Mouse (Mus musculus) embryonic facial prominence, embryonic 13.5 days (tissue): ENCODE results near the gene 9030612E09Rik. TPM values are rescaled to one million over a fixed set of nuclear protein-coding genes. Genes with fewer than 3 reads are reported as not detected.

ENCODE experiments used
- ATAC-seq: fragments of 200-750 bp; cut with Nextera tagmentation; 2 replicates; pipeline ENCODE4 v1.8.0; 2017; ENCODE audit warnings: low read depth; ENCODE audit not compliant: insufficient number of reproducible peaks, insufficient read depth, low FRiP score, low TSS enrichment
- H3K27ac ChIP-seq: fragments of 300-500 bp; sonication (generic); 2 replicates; pipeline ENCODE4 v1.5.1; 2015; ENCODE audit warnings: moderate library complexity, mild to moderate bottlenecking, inconsistent platforms
- H3K27me3 ChIP-seq: fragments of 300-500 bp; sonication (generic); 2 replicates; pipeline ENCODE4 v1.6.1; 2015; ENCODE audit warnings: mild to moderate bottlenecking, inconsistent platforms
- H3K36me3 ChIP-seq: fragments of 300-500 bp; sonication (generic); 2 replicates; pipeline ENCODE4 v1.6.1; 2015; ENCODE audit warnings: mild to moderate bottlenecking, inconsistent platforms
- H3K4me1 ChIP-seq: fragments of 300-500 bp; sonication (generic); 2 replicates; pipeline ENCODE4 v1.6.1; 2015; ENCODE audit warnings: inconsistent platforms
- H3K4me2 ChIP-seq: fragments of 300-500 bp; sonication (generic); 2 replicates; pipeline ENCODE4 v1.6.1; 2015; ENCODE audit warnings: moderate library complexity, mild to moderate bottlenecking, inconsistent platforms
- H3K4me3 ChIP-seq: fragments of 300-500 bp; sonication (generic); 2 replicates; pipeline ENCODE4 v1.5.1; 2015; ENCODE audit warnings: mild to moderate bottlenecking, inconsistent platforms
- H3K9ac ChIP-seq: fragments of 300-500 bp; sonication (generic); 2 replicates; pipeline ENCODE4 v1.6.1; 2015; ENCODE audit warnings: mild to moderate bottlenecking, inconsistent platforms
- H3K9me3 ChIP-seq: fragments of 300-500 bp; sonication (generic); 2 replicates; pipeline ENCODE4 v1.6.1; 2016; ENCODE audit warnings: inconsistent platforms
- WGBS: fragments of 180-500 bp; shearing (Covaris S2); methylation state at CpG from one replicate; pipeline ENCODE4 v1.1.7; 2015; ENCODE audit warnings: mixed read lengths; 5-methylcytosine and 5-hydroxymethylcytosine counted together
- polyA plus RNA-seq: library from polyadenylated mRNA; unstranded; fragments of >200 nt; fragmentation: Nextera tagmentation; extraction: Ambion mirVana; gene quantifications from 2 replicates; pipeline ENCODE4 v1.2.1, GENCODE M21; 2015

Gene 9030612E09Rik
- polyA plus RNA-seq, 1 experiment from 2014 or later = 2.4 TPM

DNA sequence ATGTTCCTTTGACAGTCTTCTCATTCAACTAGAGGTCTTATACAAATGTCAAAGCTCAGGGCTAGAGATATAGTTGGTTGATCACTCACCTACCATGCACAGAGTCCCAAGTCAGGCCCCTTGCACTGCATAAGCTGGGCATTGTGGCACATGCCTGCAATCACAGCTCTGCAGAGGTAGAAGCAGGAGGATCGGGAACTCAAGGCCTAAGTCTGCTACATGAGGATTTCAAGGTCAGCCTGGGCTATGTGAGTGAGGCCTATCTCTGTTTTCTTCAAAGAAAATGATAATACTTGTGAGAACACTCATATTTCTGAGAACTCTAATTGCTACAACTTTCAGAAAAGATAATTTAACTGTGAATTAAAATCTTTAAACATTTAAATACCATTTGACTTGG is 8.4 kb upstream of the 9030612E09Rik start:
- Histone ChIP-seq H3K4me2 (no peak overlapping the region), H3K9me3 (peaks cover 7% of the 10 kb centered on the region), H3K36me3 (no peaks in the 10 kb centered on the region), H3K27me3 (no peaks in the 10 kb centered on the region), H3K4me1 (peaks cover 18% of the 10 kb centered on the region), H3K9ac (no peak overlapping the region), H3K4me3 (no peak overlapping the region), H3K27ac (no peak overlapping the region)
- ATAC-seq = no peak
- WGBS = 95% methylated on average over 1 of the region's 1 CpGs

DNA sequence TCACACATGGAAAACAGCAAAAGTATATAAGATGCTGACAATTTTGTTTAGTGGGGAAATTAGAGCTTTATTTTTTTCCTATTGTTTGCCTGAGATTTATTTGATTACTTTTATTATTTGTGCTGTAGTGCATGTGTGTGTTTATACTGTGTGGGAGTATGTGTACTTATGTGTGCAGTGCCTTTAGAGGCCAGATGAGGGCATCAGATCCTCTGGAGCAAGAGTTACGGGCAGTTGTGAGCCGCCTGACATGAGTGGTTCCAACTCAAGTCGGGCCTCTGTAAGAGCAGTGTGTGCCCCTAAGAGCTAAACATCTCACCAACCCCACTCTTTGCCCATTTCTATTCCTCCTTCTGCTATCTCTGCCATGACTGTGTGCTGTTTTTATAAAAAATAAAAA is 7.7 kb upstream of the 9030612E09Rik start:
- Histone ChIP-seq H3K9ac (no peak overlapping the region), H3K27me3 (no peaks in the 10 kb centered on the region), H3K4me1 (peaks cover 21% of the 10 kb centered on the region), H3K27ac (no peak overlapping the region), H3K9me3 (peaks cover 7% of the 10 kb centered on the region), H3K36me3 (no peaks in the 10 kb centered on the region), H3K4me3 (no peak overlapping the region), H3K4me2 (no peak overlapping the region)
- 97% methylated on average over 3 of the region's 3 CpGs for WGBS
- ATAC-seq = no peak

DNA sequence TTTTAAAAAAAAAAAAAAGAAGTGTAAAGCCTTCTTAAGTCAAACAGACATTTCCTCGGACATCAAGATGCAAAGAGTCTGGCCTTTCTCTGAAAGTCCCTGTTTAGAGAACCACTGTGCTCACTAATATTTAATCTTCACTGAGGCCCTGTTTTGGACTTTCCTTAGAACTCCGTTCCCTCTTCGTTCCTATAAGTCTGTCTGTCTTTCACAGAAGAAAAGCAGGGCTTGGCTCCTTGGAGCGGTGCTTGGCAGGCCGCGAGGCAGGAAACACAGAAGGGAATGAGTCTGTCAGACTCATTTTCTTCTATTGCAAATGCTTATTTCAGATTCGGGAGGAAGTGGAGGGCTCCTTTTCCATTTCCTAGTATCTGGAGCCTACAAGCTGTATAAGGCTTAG is 5.7 kb upstream of the 9030612E09Rik start:
- H3K27ac ChIP-seq = no peak overlapping the region
- 71% methylated on average over 7 of the region's 7 CpGs for WGBS
- no peaks in the 10 kb centered on the region for H3K36me3 ChIP-seq
- no peak for ATAC-seq
- H3K9ac ChIP-seq = no peak overlapping the region
- H3K4me2 ChIP-seq = no peak overlapping the region
- H3K27me3 ChIP-seq = no peaks in the 10 kb centered on the region
- peaks cover 30% of the 10 kb centered on the region for H3K4me1 ChIP-seq
- H3K4me3 ChIP-seq = no peak overlapping the region
- no peaks in the 10 kb centered on the region for H3K9me3 ChIP-seq

DNA sequence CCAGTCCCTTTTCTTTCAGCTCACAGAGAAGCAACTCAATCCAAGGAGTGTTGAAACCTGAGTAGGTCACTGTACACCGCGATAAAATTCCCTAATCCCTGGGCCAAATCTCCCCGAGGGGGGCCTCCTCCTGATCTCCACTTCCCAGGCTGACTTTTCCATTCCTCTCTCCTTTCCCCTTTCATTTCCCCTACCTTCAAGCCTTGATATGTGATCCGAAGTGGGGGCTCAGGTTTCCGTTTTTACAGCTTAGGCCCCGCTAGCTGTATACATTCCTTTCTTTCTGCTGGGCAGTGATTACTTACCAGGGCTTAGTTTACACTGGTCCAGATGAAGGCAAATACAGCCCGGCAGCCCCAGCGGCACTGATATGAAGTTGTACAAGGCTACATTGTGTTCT is 3.4 kb upstream of the 9030612E09Rik start:
- H3K4me1 ChIP-seq = peaks cover 40% of the 10 kb centered on the region
- no peak overlapping the region for H3K27ac ChIP-seq
- no peaks in the 10 kb centered on the region for H3K9me3 ChIP-seq
- 3% methylated on average over 8 of the region's 8 CpGs for whole genome bisulfite sequencing
- ATAC-seq = no peak
- H3K27me3 ChIP-seq = peaks cover 11% of the 10 kb centered on the region
- H3K4me3 ChIP-seq = peak overlapping the region; percentile 82
- peak overlapping the region; percentile 83 for H3K4me2 ChIP-seq
- H3K9ac ChIP-seq = peak overlapping the region; percentile 27; the same call in 1 of the 2 replicates
- no peaks in the 10 kb centered on the region for H3K36me3 ChIP-seq

DNA sequence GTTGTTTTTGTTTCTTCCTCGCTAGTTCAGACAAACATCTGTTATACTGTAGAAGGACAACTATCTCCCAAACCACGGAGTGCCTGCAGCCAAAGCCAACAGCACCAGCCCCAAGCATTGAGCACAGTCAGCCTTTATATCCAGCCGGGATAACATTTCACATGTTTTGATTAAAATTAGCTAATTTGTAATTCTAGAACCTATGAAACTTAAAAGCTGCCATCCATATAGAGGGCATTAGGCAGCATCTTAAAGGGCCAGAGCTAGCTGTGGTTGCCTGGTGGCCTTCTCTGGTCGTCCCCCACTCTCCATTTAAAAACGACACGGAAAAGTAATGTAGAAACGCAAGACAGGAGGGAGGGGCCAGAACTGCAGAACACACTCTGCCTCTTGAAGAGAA is 2.4 kb upstream of the 9030612E09Rik start:
- Histone ChIP-seq H3K36me3 (no peaks in the 10 kb centered on the region), H3K27ac (peak overlapping the region; percentile 89), H3K4me3 (peak overlapping the region; percentile 82), H3K9ac (peak overlapping the region; percentile 88), H3K9me3 (no peaks in the 10 kb centered on the region), H3K4me1 (peaks cover 40% of the 10 kb centered on the region), H3K27me3 (peaks cover 12% of the 10 kb centered on the region), H3K4me2 (peak overlapping the region; percentile 83)
- WGBS = 2% methylated on average over 7 of the region's 7 CpGs
- ATAC-seq = no peak

DNA sequence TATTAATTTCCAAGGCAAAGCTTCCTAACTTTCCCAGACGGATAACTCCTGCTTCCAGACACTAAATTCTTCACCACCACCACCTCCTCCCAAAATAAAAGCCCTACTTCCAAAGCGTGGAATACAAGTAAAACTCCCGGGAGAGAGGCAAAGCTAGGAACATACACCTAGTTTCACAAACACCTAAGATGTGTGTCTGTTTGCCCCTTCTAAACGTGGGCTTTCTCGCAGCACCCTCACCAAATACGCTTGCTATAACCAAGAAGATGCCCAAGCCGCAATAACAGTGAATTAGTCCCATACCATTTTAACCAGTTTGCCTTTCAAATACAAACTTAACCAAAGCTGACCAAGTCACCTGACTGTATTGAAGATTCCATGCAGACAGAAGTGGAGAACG is 1.9 kb upstream of the 9030612E09Rik start:
- H3K4me1 ChIP-seq = peaks cover 40% of the 10 kb centered on the region
- H3K4me2 ChIP-seq = peak overlapping the region; percentile 83
- H3K36me3 ChIP-seq = no peaks in the 10 kb centered on the region
- H3K27me3 ChIP-seq = peaks cover 12% of the 10 kb centered on the region
- WGBS = 1% methylated on average over 8 of the region's 8 CpGs
- ATAC-seq = no peak
- H3K9ac ChIP-seq = peak overlapping the region; percentile 88
- no peaks in the 10 kb centered on the region for H3K9me3 ChIP-seq
- peak overlapping the region; percentile 82 for H3K4me3 ChIP-seq
- peak overlapping the region; percentile 89 for H3K27ac ChIP-seq

DNA sequence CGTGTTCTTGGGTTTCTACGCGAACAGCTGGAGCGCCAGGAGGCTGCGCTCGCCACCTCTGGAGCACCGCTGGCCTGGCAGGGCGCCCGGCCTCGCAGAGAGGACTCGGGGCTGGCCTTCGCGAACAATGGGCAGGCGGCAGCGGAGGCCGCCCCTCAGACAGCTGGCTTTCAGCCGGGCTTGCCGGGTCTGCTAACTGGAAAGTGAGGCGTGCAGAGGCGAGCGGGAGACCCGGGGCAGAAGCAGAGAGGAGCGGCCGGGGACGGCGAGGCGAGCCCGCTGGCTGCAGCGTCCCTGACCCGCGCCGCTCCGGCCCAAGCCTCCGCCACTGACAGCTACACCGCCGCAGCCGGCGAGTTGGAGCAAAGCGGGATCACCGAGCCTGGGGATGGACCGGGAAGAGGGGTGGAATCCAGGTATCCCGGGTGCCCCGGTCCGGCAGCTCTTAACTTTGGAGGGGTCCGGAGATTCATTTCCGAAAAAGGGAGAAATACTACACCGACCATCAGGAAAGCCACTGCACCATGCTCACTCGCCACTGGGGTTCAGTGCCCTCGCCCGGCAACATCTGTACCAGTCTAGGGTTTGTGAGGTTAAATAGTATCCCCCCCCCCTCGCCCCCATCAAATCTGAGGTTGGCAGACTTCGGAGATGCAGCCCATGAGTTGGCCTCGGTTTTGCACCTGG is 1.2 kb upstream of the 9030612E09Rik start:
- H3K36me3 ChIP-seq = no peaks in the 10 kb centered on the region
- 0 out of 2 replicates have a peak, but pooled peaks have one; percentile 59 for ATAC-seq
- H3K4me2 ChIP-seq = peak overlapping the region; percentile 83
- H3K9me3 ChIP-seq = no peaks in the 10 kb centered on the region
- under 1% methylated on average over 53 of the region's 53 CpGs for WGBS
- peaks cover 38% of the 10 kb centered on the region for H3K4me1 ChIP-seq
- H3K4me3 ChIP-seq = peak overlapping the region; percentile 82
- peak overlapping the region; percentile 89 for H3K27ac ChIP-seq
- peaks cover 14% of the 10 kb centered on the region for H3K27me3 ChIP-seq
- H3K9ac ChIP-seq = peak overlapping the region; percentile 88

DNA sequence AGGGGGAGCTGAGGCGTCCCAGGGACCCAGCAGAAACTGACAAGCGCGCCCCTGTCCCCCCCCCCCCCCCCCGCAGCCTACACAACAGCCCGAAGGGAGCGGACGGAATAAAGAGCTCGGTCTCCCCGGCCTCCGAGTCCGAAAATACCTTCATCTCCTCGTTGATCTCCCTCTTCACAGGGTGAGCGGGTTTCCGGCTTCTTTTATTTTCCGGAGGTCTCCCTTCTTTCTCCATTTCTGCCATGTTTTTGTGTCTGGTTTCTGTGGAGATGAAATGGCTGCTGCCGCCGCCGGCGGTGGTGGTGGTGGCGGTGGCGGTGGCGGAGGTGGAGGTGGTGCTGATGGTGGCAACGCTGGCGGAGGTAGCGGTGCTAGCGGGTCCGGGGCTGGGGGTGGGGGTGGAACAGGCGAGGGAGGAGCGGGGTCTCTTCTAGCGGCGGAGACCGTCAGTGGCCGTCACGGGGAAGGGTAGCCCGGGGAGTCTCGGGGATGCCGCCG is 627 bp upstream of the 9030612E09Rik start:
- H3K4me1 ChIP-seq = peaks cover 36% of the 10 kb centered on the region
- H3K9ac ChIP-seq = peak overlapping the region; percentile 88
- 0 out of 2 replicates have a peak, but pooled peaks have one; percentile 15 for ATAC-seq
- peaks cover 14% of the 10 kb centered on the region for H3K27me3 ChIP-seq
- no peaks in the 10 kb centered on the region for H3K36me3 ChIP-seq
- H3K4me2 ChIP-seq = peak overlapping the region; percentile 83
- no peaks in the 10 kb centered on the region for H3K9me3 ChIP-seq
- WGBS = under 1% methylated on average over 37 of the region's 38 CpGs
- peak overlapping the region; percentile 89 for H3K27ac ChIP-seq
- peak overlapping the region; percentile 82 for H3K4me3 ChIP-seq

DNA sequence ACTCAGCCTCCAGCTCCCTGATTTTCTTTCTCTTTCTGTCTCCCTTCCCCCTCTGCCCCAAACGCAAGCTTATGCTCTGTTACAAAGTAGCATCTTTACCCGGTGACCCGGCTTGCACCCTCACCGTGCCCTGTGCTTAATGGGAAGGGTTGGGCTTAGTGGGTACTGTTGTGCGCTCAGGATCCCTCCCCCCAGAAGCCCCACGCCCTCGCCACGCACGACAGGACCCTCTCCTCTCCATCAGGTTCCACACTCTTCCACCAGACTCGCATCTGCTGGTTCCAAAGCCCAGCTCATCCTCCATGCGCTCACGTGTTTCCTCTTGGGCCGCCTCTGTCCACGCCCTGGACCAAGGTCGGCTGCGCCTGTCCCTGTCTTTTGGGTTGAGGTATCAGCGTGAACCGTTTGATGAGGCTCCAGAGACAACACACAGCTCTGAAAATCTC is 675 bp downstream of the 9030612E09Rik start:
- no peaks in the 10 kb centered on the region for H3K36me3 ChIP-seq

DNA sequence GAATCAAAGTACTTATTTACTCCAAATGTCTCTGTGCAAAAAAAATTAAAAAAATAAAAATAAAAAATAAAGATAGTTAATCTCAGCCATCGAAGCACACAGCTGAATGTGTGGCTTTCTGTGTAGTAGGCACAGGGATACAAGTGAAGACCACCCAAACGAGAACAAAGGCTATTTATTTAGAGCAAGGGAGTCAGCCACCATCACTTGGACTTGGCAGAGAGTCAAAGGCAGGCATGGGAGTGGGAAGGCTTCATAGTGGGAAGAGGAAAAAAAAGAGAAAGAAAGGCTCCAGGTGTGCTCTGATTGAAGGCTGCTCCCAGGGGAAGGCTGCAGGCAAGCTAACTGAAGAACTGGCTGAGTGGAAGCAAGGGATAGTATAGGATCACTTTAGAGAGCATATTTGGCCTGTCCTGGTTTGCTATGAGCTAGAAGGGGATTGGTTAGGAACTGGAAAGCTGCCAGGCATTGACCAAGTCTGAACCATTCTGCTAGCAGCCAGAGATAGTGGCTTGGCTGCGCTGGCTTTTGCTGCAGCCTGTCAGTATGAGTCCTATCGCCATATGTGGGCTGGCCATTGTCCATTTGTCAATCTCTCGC is 5.9 kb downstream of the 9030612E09Rik start:
- H3K4me3 ChIP-seq = no peak overlapping the region
- WGBS = 63% methylated on average over 5 of the region's 5 CpGs
- H3K36me3 ChIP-seq = no peaks in the 10 kb centered on the region
- H3K27ac ChIP-seq = no peak overlapping the region
- no peaks in the 10 kb centered on the region for H3K9me3 ChIP-seq
- H3K4me1 ChIP-seq = peaks cover 12% of the 10 kb centered on the region
- no peak for ATAC-seq
- no peak overlapping the region for H3K9ac ChIP-seq
- H3K4me2 ChIP-seq = no peak overlapping the region
- H3K27me3 ChIP-seq = peaks cover 17% of the 10 kb centered on the region

More for the DNA sequence above, 675 bp downstream of the 9030612E09Rik start:
- H3K4me1 ChIP-seq = peaks cover 29% of the 10 kb centered on the region
- WGBS = 1% methylated on average over 18 of the region's 18 CpGs
- H3K4me2 ChIP-seq = peak overlapping the region; percentile 83
- H3K27ac ChIP-seq = peak overlapping the region; percentile 89
- peaks cover 21% of the 10 kb centered on the region for H3K27me3 ChIP-seq
- ATAC-seq = 0 out of 2 replicates have a peak, but pooled peaks have one; percentile 3
- H3K9ac ChIP-seq = peak overlapping the region; percentile 88
- H3K4me3 ChIP-seq = peak overlapping the region; percentile 82
- H3K9me3 ChIP-seq = no peaks in the 10 kb centered on the region

DNA sequence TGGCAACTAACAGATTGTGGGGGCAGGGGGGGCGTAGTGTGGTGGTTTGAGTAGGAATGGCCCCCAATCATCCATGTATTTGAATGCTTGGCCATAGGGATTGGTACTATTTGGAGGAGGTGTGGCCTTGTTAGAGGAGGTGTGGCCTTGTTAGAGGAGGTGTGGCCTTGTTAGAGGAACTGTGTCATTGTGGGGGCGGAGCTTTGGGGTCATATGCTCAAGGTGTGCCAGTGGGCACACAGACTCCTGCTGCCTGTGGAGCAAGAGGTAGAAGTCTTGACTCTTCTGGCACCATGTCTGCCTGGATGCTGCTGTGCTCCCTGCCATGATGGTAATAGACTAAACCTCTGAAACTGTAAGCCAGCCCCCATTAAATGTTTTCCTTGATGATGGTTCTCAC is 25.7 kb downstream of the 9030612E09Rik start:
- no peaks in the 10 kb centered on the region for H3K27me3 ChIP-seq
- no peak overlapping the region for H3K4me3 ChIP-seq
- no peaks in the 10 kb centered on the region for H3K4me1 ChIP-seq
- H3K27ac ChIP-seq = no peak overlapping the region
- WGBS = 83% methylated on average over 2 of the region's 2 CpGs
- ATAC-seq = no peak
- H3K9me3 ChIP-seq = no peaks in the 10 kb centered on the region
- H3K9ac ChIP-seq = no peak overlapping the region
- no peaks in the 10 kb centered on the region for H3K36me3 ChIP-seq
- H3K4me2 ChIP-seq = no peak overlapping the region

DNA sequence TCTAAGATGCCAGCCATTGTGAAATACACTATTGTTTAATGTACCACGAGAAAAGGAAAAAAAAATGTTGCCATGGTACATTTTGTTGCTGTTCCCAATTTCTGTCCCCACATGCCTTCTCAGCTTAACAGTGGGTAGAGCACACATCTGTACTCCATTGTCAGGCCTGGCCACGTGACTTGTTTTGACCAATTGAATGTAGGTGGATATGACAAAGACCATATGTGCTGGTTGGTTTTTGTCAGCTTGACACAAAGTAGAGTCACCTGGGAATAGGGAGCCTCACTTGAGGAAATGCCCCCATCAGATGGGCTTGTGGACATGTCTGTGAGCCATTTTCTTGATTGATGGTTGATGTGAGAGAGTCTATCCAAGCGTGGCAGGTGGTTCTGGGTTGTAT is 29.4 kb downstream of the 9030612E09Rik start:
- no peaks in the 10 kb centered on the region for H3K36me3 ChIP-seq
- no peak overlapping the region for H3K4me2 ChIP-seq
- H3K4me3 ChIP-seq = no peak overlapping the region
- no peak overlapping the region for H3K9ac ChIP-seq
- ATAC-seq = no peak; the same call in 1 of the 2 replicates
- no peaks in the 10 kb centered on the region for H3K4me1 ChIP-seq
- H3K27ac ChIP-seq = no peak overlapping the region
- 44% methylated on average over 3 of the region's 3 CpGs for WGBS
- H3K27me3 ChIP-seq = no peaks in the 10 kb centered on the region
- H3K9me3 ChIP-seq = 0 out of 2 replicates have a peak, but pooled peaks cover under 1% of the 10 kb centered on the region
